Mouse (Mus musculus) cortical plate, adult 2 months (tissue): ENCODE data around the gene Mapkapk2.

Experiments used
- CTCF ChIP-seq: fragments of 200-500 bp; IDR thresholded peaks from 2 replicates; pipeline ENCODE4 v1.5.1; 2011; ENCODE audit warnings: mild to moderate bottlenecking, control low read depth, low read length; ENCODE audit not compliant: insufficient read depth; ENCODE audit errors: extremely low read depth
- POLR2A ChIP-seq: fragments of 200-500 bp; IDR thresholded peaks from 2 replicates; pipeline ENCODE4 v1.6.1; 2011; ENCODE audit warnings: mild to moderate bottlenecking, low read length, control low read depth; ENCODE audit not compliant: insufficient read depth; ENCODE audit errors: extremely low read depth

DNA sequence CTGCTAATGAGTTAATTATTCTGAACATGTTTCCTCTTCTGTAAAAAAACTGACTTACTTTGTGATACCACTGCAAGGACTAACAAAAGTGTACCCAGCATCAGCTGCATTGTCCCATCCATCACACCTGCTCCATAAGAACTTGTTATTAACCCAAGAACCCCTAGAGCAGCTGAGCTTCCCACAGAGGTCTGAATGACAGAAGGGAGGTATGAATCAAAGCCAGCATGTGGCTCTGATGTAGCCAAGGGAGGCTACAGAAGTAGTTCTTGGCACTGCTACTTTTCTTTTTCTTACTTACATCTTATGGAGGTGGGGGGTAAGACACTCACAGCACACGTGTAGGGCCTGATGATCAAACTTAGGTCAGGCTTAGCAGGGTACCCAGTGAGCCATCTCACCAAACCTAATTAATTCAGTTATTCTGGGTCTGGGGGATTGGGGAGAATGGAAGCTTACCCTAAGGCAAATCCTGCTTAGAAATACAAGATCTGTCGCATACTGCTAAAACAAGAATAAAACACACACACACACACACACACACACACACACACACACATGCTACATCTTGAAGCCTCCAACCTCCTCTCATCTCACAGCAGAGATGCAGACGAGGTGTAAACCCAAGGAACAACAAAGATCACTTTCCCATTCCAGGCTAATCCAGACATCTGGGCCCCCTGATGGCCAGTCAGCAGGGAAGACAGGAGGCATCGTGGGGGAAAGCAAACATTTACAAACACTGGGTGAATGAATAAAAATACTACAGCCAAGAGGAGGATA lies 11.5 kb downstream of the Mapkapk2 start:
- TF ChIP-seq POLR2A: no peak
- no peak for TF ChIP-seq CTCF
